Mouse (Mus musculus) MEL (cell line): ENCODE data around the gene Crybb1.

Source experiments
- CHD2 ChIP-seq: IDR thresholded peaks from 2 replicates; pipeline ENCODE4 v1.6.1; 2011; ENCODE audit warnings: low read length, improper control_type of control experiment
- CTCF ChIP-seq, 3 experiments: IDR thresholded peaks in 2 of 3; conservative IDR thresholded peaks in 1 of 3; 2 replicates each; pipeline ENCODE4 v1.5.1; 2011 to 2012; ENCODE audit warnings: low read length in 3 of 3, low read depth in 2 of 3, mild to moderate bottlenecking in 2 of 3, improper control_type of control experiment in 1 of 3, inconsistent platforms in 1 of 3, mixed read lengths in 1 of 3, moderate library complexity in 1 of 3; ENCODE audit not compliant: control insufficient read depth in 1 of 3, insufficient read depth in 1 of 3, poor library complexity in 1 of 3, severe bottlenecking in 1 of 3
- HCFC1 ChIP-seq: IDR thresholded peaks from 2 replicates; pipeline ENCODE4 v1.6.1; 2012; ENCODE audit warnings: low read depth, mild to moderate bottlenecking, inconsistent platforms, low read length, improper control_type of control experiment, moderate library complexity
- MAX ChIP-seq: IDR thresholded peaks from 2 replicates; pipeline ENCODE4 v1.6.1; 2011; ENCODE audit warnings: low read length, improper control_type of control experiment
- MXI1 ChIP-seq: IDR thresholded peaks from 2 replicates; pipeline ENCODE4 v1.6.1; 2011; ENCODE audit warnings: mild to moderate bottlenecking, low read depth, low read length, improper control_type of control experiment
- POLR2A ChIP-seq, 2 experiments: IDR thresholded peaks; 2 replicates each; pipeline ENCODE4 v1.6.1; 2011 to 2012; ENCODE audit warnings: low read length in 2 of 2, mild to moderate bottlenecking in 2 of 2, control low read depth in 1 of 2, improper control_type of control experiment in 1 of 2, low read depth in 1 of 2, moderate library complexity in 1 of 2; ENCODE audit not compliant: control insufficient read depth in 1 of 2, insufficient read depth in 1 of 2, poor library complexity in 1 of 2
- POLR2AphosphoS2 ChIP-seq: IDR thresholded peaks from 2 replicates; pipeline ENCODE4 v1.6.1; 2011; ENCODE audit warnings: low read length, improper control_type of control experiment
- TCF12 ChIP-seq: IDR thresholded peaks from 2 replicates; pipeline ENCODE4 v1.6.1; 2014; ENCODE audit warnings: low read depth, mild to moderate bottlenecking, inconsistent platforms, low read length, improper control_type of control experiment, moderate library complexity
- UBTF ChIP-seq: IDR thresholded peaks from 2 replicates; pipeline ENCODE4 v1.6.1; 2012; ENCODE audit warnings: low read depth, mild to moderate bottlenecking, inconsistent platforms, low read length, improper control_type of control experiment, moderate library complexity, borderline replicate concordance; ENCODE audit not compliant: insufficient read depth
- ZNF384 ChIP-seq: IDR thresholded peaks from 2 replicates; pipeline ENCODE4 v1.6.1; 2012; ENCODE audit warnings: low read depth, mild to moderate bottlenecking, inconsistent platforms, low read length, improper control_type of control experiment

- TF ChIP-seq MAX = no peak
- TF ChIP-seq CTCF (IDR thresholded peaks at IDR 0.05 in 2 of 3, conservative IDR thresholded peaks at IDR 0.05 in 1 of 3; ENCODE audit: control insufficient read depth in 1 of 3, insufficient read depth in 1 of 3, low read depth in 2 of 3, low read length in 3 of 3, poor library complexity in 1 of 3, severe bottlenecking in 1 of 3) = no peak
- TF ChIP-seq UBTF = no peak
- TF ChIP-seq TCF12 = no peak
- TF ChIP-seq POLR2A (IDR thresholded peaks at IDR 0.05; ENCODE audit: control insufficient read depth in 1 of 2, insufficient read depth in 1 of 2, low read depth in 1 of 2, low read length in 2 of 2, poor library complexity in 1 of 2) = no peak
- no peak for TF ChIP-seq CHD2
- TF ChIP-seq HCFC1 = no peak
- TF ChIP-seq POLR2AphosphoS2 = no peak
- no peak for TF ChIP-seq MXI1
- no peak for TF ChIP-seq ZNF384
These were observed 48.9 kb upstream of the Crybb1 start for GRCm38 (mm10) chr5:112206543-112207255.
